Mouse (Mus musculus): ENCODE data around the gene Cerk. TPM values are rescaled to one million over a fixed set of nuclear protein-coding genes. Genes with fewer than 3 reads are reported as not detected.

Cerk gene
- total and polyA plus RNA-seq, 3 experiments = 2.5 to 10.3 (median 4.4) TPM

DNA sequence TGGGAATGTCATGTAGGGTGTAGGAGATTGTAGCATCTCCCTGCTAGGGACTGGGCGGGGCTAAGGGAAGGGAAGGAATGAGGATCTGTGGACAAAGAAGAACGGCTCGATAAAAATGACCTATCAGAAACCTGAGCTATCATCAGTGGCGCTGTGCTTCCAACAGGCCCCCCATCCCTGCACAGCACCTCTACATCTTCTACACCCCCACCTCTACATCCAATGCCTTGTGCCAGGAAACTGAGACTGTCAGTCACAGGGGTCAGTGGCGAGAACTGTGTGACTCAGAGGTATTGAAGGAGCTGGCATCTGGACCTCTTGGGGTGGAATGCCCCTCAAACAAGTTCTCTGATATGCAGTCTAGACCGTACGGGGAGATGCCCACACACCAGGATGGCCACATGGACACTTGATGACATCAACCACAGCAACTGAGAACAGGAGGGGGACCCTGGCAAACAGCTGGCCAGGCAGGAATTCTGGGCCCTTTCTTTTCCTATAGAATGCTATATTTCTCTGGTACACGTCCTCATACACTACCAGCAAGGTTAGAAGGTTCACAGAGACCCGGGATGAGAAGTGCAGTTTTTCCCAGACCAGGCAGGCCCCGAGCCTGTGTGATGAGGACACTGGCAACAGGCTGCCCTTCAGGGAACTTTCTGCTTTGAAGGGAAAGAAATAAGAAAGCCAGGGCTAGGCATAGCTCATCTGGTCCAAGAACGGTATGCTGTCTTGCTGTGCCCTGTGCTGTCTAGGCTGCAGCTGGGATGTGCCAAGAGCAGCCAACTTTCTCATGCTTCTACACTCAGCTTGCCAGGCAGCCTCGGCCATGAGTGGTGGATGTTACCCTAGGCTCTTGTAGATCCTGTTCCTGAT lies 16.8 kb downstream of the Cerk start:
- H3K4me3 ChIP-seq (replicated peaks in 1 of 3; ENCODE audit: low read depth in 2 of 3, low read length in 2 of 3, poor library complexity in 1 of 3) = no peak overlapping the region
- peaks cover 25 to 28% of the 10 kb centered on the region in 2 experiments for H3K4me1 ChIP-seq (ENCODE audit: control insufficient read depth in 1 of 2, insufficient read depth in 2 of 2)
- 0 out of 2 replicates have a peak, but pooled peaks cover 3% of the 10 kb centered on the region for H3K79me2 ChIP-seq (replicated peaks; ENCODE audit: control insufficient read depth, extremely low read depth, insufficient read depth, poor library complexity, severe bottlenecking)
- H3K27ac ChIP-seq (ENCODE audit: insufficient read depth, low read depth) = no peak overlapping the region
- H3K36me3 ChIP-seq (replicated peaks in 1 of 2; ENCODE audit: control insufficient read depth in 1 of 2, insufficient read depth in 1 of 2, low read length in 1 of 2) = peaks cover 4 to 7% of the 10 kb centered on the region in 2 experiments
- TF ChIP-seq ETS1 (conservative IDR thresholded peaks at IDR 0.05; ENCODE audit: low read depth, low read length) = no peak
- no peak for TF ChIP-seq BHLHE40 (IDR thresholded peaks at IDR 0.05; ENCODE audit: low read depth, low read length)
- TF ChIP-seq E2F4 (IDR thresholded peaks at IDR 0.05; ENCODE audit: insufficient replicate concordance, low read depth, low read length) = no peak
- TF ChIP-seq MXI1 (IDR thresholded peaks at IDR 0.05; ENCODE audit: low read depth, low read length) = no peak
- TF ChIP-seq CTCF (conservative IDR thresholded peaks at IDR 0.05 in 1 of 2, IDR thresholded peaks at IDR 0.05 in 1 of 2; ENCODE audit: low read depth in 2 of 2, low read length in 2 of 2) = no peak
- TF ChIP-seq MAX (IDR thresholded peaks at IDR 0.05; ENCODE audit: low read length) = no peak
- no peak for TF ChIP-seq USF2 (conservative IDR thresholded peaks at IDR 0.05; ENCODE audit: low read depth, low read length)
- TF ChIP-seq MAFK (IDR thresholded peaks at IDR 0.05; ENCODE audit: insufficient replicate concordance, low read length) = no peak
- no peak for TF ChIP-seq CHD1 (IDR thresholded peaks at IDR 0.05; ENCODE audit: low read depth, low read length)
- no peak for TF ChIP-seq JUN (IDR thresholded peaks at IDR 0.05; ENCODE audit: insufficient read depth, low read depth, low read length)
- TF ChIP-seq MAZ (IDR thresholded peaks at IDR 0.05; ENCODE audit: low read depth, low read length) = no peak
- no peak for TF ChIP-seq SMC3 (IDR thresholded peaks at IDR 0.05; ENCODE audit: low read depth, low read length)
- no peak for TF ChIP-seq NELFE (IDR thresholded peaks at IDR 0.05; ENCODE audit: low read depth, low read length)
- no peak for TF ChIP-seq ZNF384 (IDR thresholded peaks at IDR 0.05; ENCODE audit: low read depth, low read length)
- no peak for TF ChIP-seq POLR2A (IDR thresholded peaks at IDR 0.05; ENCODE audit: low read depth, low read length)
- no peak overlapping the region for H3K4me2 ChIP-seq (ENCODE audit: insufficient read depth, low read depth, poor library complexity, severe bottlenecking)
- no peak for DNase-seq (ENCODE audit: extremely low read depth)
- no peak overlapping the region for H3K9ac ChIP-seq (ENCODE audit: insufficient read depth, low read depth)
- in situ Hi-C loops (cut with MboI; ENCODE audit: low pct_ligation_motif_present, low pct_unique_long_range_greater_than_20kb, low sequenced_read_pairs) (loop anchor here (10.0 kb wide), 1 partner anchor 46 kb away; the partner anchor contains the start of gene Tbc1d22a), dilution Hi-C loops (cut with MboI; ENCODE audit: extremely low pct_ligation_motif_present, extremely low pct_unique_long_range_greater_than_20kb, low sequenced_read_pairs) (no loop called here)
- peaks cover 21% of the 10 kb centered on the region for H3K27me3 ChIP-seq (replicated peaks)
- no peaks in the 10 kb centered on the region for H3K9me3 ChIP-seq (replicated peaks; ENCODE audit: low read length)

DNA sequence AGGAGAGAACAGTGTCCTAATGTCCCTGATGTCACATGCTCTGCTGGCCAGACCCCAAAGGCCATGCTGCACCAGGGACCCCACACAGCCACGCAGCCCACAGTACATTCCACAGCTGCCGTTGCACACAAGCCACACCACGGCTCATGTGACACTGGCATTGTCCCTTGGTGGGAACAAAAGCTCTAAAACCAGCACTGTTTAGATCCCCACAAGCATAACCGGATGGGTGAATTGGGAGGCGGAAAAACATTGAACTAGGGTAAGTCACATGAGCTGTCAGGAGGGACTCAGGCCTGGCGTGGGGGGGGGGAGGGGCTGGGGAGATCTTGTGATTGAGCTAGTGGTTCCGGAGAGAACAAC lies 17.5 kb downstream of the Cerk start:
- TF ChIP-seq ELF1 (IDR thresholded peaks at IDR 0.05; ENCODE audit: low read depth, low read length) (no peak), MAX (IDR thresholded peaks at IDR 0.05; ENCODE audit: low read length) (no peak), ZKSCAN1 (IDR thresholded peaks at IDR 0.05; ENCODE audit: borderline replicate concordance, low read depth, low read length) (no peak), USF1 (IDR thresholded peaks at IDR 0.05; ENCODE audit: low read depth, low read length) (no peak), USF2 (conservative IDR thresholded peaks at IDR 0.05; ENCODE audit: low read depth, low read length) (no peak), JUND (conservative IDR thresholded peaks at IDR 0.05; ENCODE audit: low read depth, low read length) (no peak)
- H3K9me3 ChIP-seq (replicated peaks; ENCODE audit: low read length) = no peaks in the 10 kb centered on the region
- H3K27me3 ChIP-seq (replicated peaks) = peaks cover 18% of the 10 kb centered on the region
- 0 out of 2 replicates have a peak, but pooled peaks cover 3% of the 10 kb centered on the region for H3K79me2 ChIP-seq (replicated peaks; ENCODE audit: control insufficient read depth, extremely low read depth, insufficient read depth, poor library complexity, severe bottlenecking)
- H3K4me2 ChIP-seq (ENCODE audit: insufficient read depth, low read depth, poor library complexity, severe bottlenecking) = no peak overlapping the region
- no peak for DNase-seq (ENCODE audit: extremely low read depth)
- H3K9ac ChIP-seq (ENCODE audit: insufficient read depth, low read depth) = no peak overlapping the region
- peaks cover 4 to 7% of the 10 kb centered on the region in 2 experiments for H3K36me3 ChIP-seq (replicated peaks in 1 of 2; ENCODE audit: control insufficient read depth in 1 of 2, insufficient read depth in 1 of 2, low read length in 1 of 2)
- H3K4me3 ChIP-seq (replicated peaks in 1 of 3; ENCODE audit: low read depth in 2 of 3, low read length in 2 of 3, poor library complexity in 1 of 3) = no peak overlapping the region
- dilution Hi-C loops (cut with MboI; ENCODE audit: extremely low pct_ligation_motif_present, extremely low pct_unique_long_range_greater_than_20kb, low sequenced_read_pairs) = no loop called here
- H3K4me1 ChIP-seq (ENCODE audit: control insufficient read depth in 1 of 2, insufficient read depth in 2 of 2) = peaks cover 21 to 22% of the 10 kb centered on the region in 2 experiments
- in situ Hi-C loops (cut with MboI; ENCODE audit: low pct_ligation_motif_present, low pct_unique_long_range_greater_than_20kb, low sequenced_read_pairs) = loop anchor here (10.0 kb wide), 1 partner anchor 46 kb away; the partner anchor contains the start of gene Tbc1d22a
- H3K27ac ChIP-seq (ENCODE audit: insufficient read depth, low read depth) = no peak overlapping the region; the same call in 1 of the 2 replicates

All from CH12.LX (cell line).